Mouse (Mus musculus): ENCODE results near the gene C1galt1c1. TPM values are rescaled to one million over a fixed set of nuclear protein-coding genes. Genes with fewer than 3 reads are reported as not detected.

Gene C1galt1c1
- polyA plus RNA-seq, 1 experiment = 3.2 TPM

- Histone ChIP-seq H3K27me3 (ENCODE audit: control insufficient read depth, insufficient read depth, low read length) (no peaks in the 10 kb centered on the region), H3K36me3 (ENCODE audit: control insufficient read depth, insufficient read depth, low read length) (no peaks in the 10 kb centered on the region), H3K4me3 (ENCODE audit: low read depth, low read length) (no peak overlapping the region), H3K27ac (ENCODE audit: insufficient read depth, low read depth, low read length) (no peak overlapping the region), H3K4me1 (ENCODE audit: control insufficient read depth, insufficient read depth, insufficient read length, low read length) (no peaks in the 10 kb centered on the region)
- 53% methylated on average over 7 of the region's 7 CpGs for WGBS
- TF ChIP-seq POLR2A (IDR thresholded peaks at IDR 0.05; ENCODE audit: low read depth, low read length) (no peak), CTCF (IDR thresholded peaks at IDR 0.05; ENCODE audit: extremely low read depth, insufficient read length, insufficient replicate concordance, low read depth, low read length) (no peak)
Observed at GRCm38 (mm10) chrX:38651167-38651566, 16.3 kb upstream of the C1galt1c1 start.

- 52% methylated on average over 9 of the region's 9 CpGs for WGBS
Observed at GRCm38 (mm10) chrX:38650404-38651039, 15.6 kb upstream of the C1galt1c1 start.

GRCm38 (mm10) chrX:38642183-38642582 lies 7.3 kb upstream of the C1galt1c1 start:
- Histone ChIP-seq H3K27me3 (ENCODE audit: control insufficient read depth, insufficient read depth, low read length) (no peaks in the 10 kb centered on the region), H3K4me1 (ENCODE audit: control insufficient read depth, insufficient read depth, insufficient read length, low read length) (peaks cover 8% of the 10 kb centered on the region; the same call in 1 of the 2 replicates), H3K4me3 (ENCODE audit: low read depth, low read length) (no peak overlapping the region), H3K27ac (ENCODE audit: insufficient read depth, low read depth, low read length) (peak overlapping the region; percentile 60), H3K36me3 (ENCODE audit: control insufficient read depth, insufficient read depth, low read length) (no peaks in the 10 kb centered on the region)
- 30% methylated on average over 4 of the region's 4 CpGs for WGBS
- TF ChIP-seq POLR2A (IDR thresholded peaks at IDR 0.05; ENCODE audit: low read depth, low read length) (no peak), CTCF (IDR thresholded peaks at IDR 0.05; ENCODE audit: extremely low read depth, insufficient read length, insufficient replicate concordance, low read depth, low read length) (no peak)

More at GRCm38 (mm10) chrX:38650404-38651039, 15.6 kb upstream of the C1galt1c1 start:
- no peak overlapping the region for H3K27ac ChIP-seq (ENCODE audit: insufficient read depth, low read depth, low read length)
- TF ChIP-seq CTCF (IDR thresholded peaks at IDR 0.05; ENCODE audit: extremely low read depth, insufficient read length, insufficient replicate concordance, low read depth, low read length) (no peak), POLR2A (IDR thresholded peaks at IDR 0.05; ENCODE audit: low read depth, low read length) (no peak)
- H3K27me3 ChIP-seq (ENCODE audit: control insufficient read depth, insufficient read depth, low read length) = no peaks in the 10 kb centered on the region
- no peaks in the 10 kb centered on the region for H3K4me1 ChIP-seq (ENCODE audit: control insufficient read depth, insufficient read depth, insufficient read length, low read length)
- no peaks in the 10 kb centered on the region for H3K36me3 ChIP-seq (ENCODE audit: control insufficient read depth, insufficient read depth, low read length)
- no peak overlapping the region for H3K4me3 ChIP-seq (ENCODE audit: low read depth, low read length)

- no peak for TF ChIP-seq CTCF (IDR thresholded peaks at IDR 0.05; ENCODE audit: extremely low read depth, insufficient read length, insufficient replicate concordance, low read depth, low read length)
- TF ChIP-seq POLR2A (IDR thresholded peaks at IDR 0.05; ENCODE audit: low read depth, low read length) = no peak
- Histone ChIP-seq H3K36me3 (ENCODE audit: control insufficient read depth, insufficient read depth, low read length) (no peaks in the 10 kb centered on the region), H3K27ac (ENCODE audit: insufficient read depth, low read depth, low read length) (peak overlapping the region; percentile 60), H3K4me3 (ENCODE audit: low read depth, low read length) (no peak overlapping the region), H3K27me3 (ENCODE audit: control insufficient read depth, insufficient read depth, low read length) (no peaks in the 10 kb centered on the region), H3K4me1 (ENCODE audit: control insufficient read depth, insufficient read depth, insufficient read length, low read length) (peaks cover 8% of the 10 kb centered on the region; the same call in 1 of the 2 replicates)
- 11% methylated on average over 4 of the region's 4 CpGs for WGBS
Observed at GRCm38 (mm10) chrX:38641435-38641834, 6.5 kb upstream of the C1galt1c1 start.

- no peaks in the 10 kb centered on the region for H3K27me3 ChIP-seq (ENCODE audit: control insufficient read depth, insufficient read depth, low read length)
- 0 out of 2 replicates have a peak, but pooled peaks cover 2% of the 10 kb centered on the region for H3K4me1 ChIP-seq (ENCODE audit: control insufficient read depth, insufficient read depth, insufficient read length, low read length)
- TF ChIP-seq CTCF (IDR thresholded peaks at IDR 0.05; ENCODE audit: extremely low read depth, insufficient read length, insufficient replicate concordance, low read depth, low read length) (no peak), POLR2A (IDR thresholded peaks at IDR 0.05; ENCODE audit: low read depth, low read length) (no peak)
- peak overlapping the region; percentile 90 for H3K27ac ChIP-seq (ENCODE audit: insufficient read depth, low read depth, low read length)
- H3K36me3 ChIP-seq (ENCODE audit: control insufficient read depth, insufficient read depth, low read length) = peaks cover 2% of the 10 kb centered on the region; the same call in 1 of the 2 replicates
- no peak overlapping the region for H3K4me3 ChIP-seq (ENCODE audit: low read depth, low read length)
Observed at GRCm38 (mm10) chrX:38635638-38635931, 698 bp upstream of the C1galt1c1 start.

GRCm38 (mm10) chrX:38600995-38601369 lies 33.9 kb downstream of the C1galt1c1 start:
- WGBS = 7% methylated on average over 3 of the region's 3 CpGs
- Histone ChIP-seq H3K4me3 (ENCODE audit: low read depth, low read length) (peak overlapping the region; percentile 86), H3K27me3 (ENCODE audit: control insufficient read depth, insufficient read depth, low read length) (no peaks in the 10 kb centered on the region), H3K36me3 (ENCODE audit: control insufficient read depth, insufficient read depth, low read length) (0 out of 2 replicates have a peak, but pooled peaks cover 2% of the 10 kb centered on the region), H3K4me1 (ENCODE audit: control insufficient read depth, insufficient read depth, insufficient read length, low read length) (no peaks in the 10 kb centered on the region), H3K27ac (ENCODE audit: insufficient read depth, low read depth, low read length) (peak overlapping the region; percentile 90)
- TF ChIP-seq CTCF (IDR thresholded peaks at IDR 0.05; ENCODE audit: extremely low read depth, insufficient read length, insufficient replicate concordance, low read depth, low read length) (no peak), POLR2A (IDR thresholded peaks at IDR 0.05; ENCODE audit: low read depth, low read length) (no peak)

- no peaks in the 10 kb centered on the region for H3K4me1 ChIP-seq (ENCODE audit: control insufficient read depth, insufficient read depth, insufficient read length, low read length)
Observed at GRCm38 (mm10) chrX:38600177-38600994, 34.5 kb downstream of the C1galt1c1 start, which contains the start of gene Mcts1. TSS of gene Mcts1 (plus strand) at chrX:38600578.

More at GRCm38 (mm10) chrX:38600177-38600994, 34.5 kb downstream of the C1galt1c1 start, which contains the start of gene Mcts1:
- H3K27me3 ChIP-seq (ENCODE audit: control insufficient read depth, insufficient read depth, low read length) = no peaks in the 10 kb centered on the region
- WGBS = 19% methylated on average over 26 of the region's 26 CpGs
- H3K4me3 ChIP-seq (ENCODE audit: low read depth, low read length) = peak within 1 kb of the TSS; percentile 86
- peak within 1 kb of the TSS; percentile 90 for H3K27ac ChIP-seq (ENCODE audit: insufficient read depth, low read depth, low read length)
- 0 out of 2 replicates have a peak, but pooled peaks cover 2% of the 10 kb centered on the region for H3K36me3 ChIP-seq (ENCODE audit: control insufficient read depth, insufficient read depth, low read length)
- TF ChIP-seq POLR2A (IDR thresholded peaks at IDR 0.05; ENCODE audit: low read depth, low read length) = peak; percentile 28; the same call in 1 of the 2 replicates
- no peak for TF ChIP-seq CTCF (IDR thresholded peaks at IDR 0.05; ENCODE audit: extremely low read depth, insufficient read length, insufficient replicate concordance, low read depth, low read length)
